Mouse (Mus musculus): ENCODE results near the gene Ptpre.

The Ptpre gene

DNA sequence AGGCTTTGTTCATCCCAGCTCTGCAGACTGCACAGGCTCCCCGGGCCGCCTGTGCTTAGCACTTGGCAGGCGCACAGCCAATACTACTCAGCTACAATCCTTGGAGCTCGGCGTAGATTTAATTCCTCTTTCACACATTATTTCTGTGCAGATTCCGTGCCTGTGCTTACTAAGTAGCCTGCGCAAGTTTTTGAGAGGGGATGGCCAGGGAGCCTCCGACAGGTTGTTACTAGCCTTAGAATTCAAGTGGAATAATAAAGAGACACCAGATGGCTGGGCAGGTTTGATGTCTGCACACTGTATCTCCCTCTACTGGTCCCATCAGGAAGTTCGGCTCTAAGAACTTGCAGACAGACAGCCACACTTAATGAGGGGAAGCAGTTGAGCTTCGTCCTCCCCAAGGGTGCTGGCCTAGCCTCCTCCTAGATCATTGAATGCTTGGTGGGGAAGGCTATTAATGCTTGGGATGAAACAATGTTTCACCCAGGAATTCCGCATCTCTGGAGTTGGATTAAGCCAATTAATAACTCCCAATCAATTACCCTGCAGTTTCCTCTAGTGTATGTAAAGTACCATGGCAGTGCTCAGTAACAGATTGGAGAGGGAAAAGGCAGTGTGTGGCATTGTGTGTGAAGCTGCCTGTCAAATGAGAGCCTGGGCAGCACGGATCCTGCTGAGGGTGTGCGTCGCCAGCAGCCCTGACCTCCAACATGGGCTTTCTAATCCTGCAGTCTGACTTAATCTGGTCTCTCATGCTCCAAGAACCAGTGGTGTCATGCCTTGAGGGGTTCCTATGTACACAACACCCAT, 104.6 kb downstream of the Ptpre start:
- no peak for DNase-seq (ENCODE audit: low read depth, low spot score)

DNA sequence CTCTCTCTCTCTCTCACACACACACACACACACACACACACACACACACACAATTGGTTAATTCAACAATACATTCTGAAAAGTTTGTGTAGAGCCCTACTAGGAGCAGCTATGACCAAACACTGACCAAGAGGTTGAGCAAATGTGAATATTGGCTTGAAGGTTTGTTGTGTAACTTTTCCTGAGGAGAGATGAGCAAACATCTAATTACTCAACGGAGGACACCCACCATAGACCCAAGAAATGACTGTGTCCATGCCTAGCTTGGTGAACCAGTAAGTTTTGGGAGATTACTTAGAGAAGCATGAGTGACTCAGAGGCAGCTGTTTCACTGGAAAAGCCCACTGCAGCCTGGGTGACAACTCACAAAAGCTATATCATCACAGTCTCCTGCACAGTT, 107.2 kb downstream of the Ptpre start:
- no peak for DNase-seq (ENCODE audit: low read depth, low spot score)

GRCm38 (mm10) chr7:135646976-135647375, 109.7 kb downstream of the Ptpre start:
- DNase-seq (ENCODE audit: low read depth, low spot score), result no peak

GRCm38 (mm10) chr7:135648821-135649220, 111.5 kb downstream of the Ptpre start:
- DNase-seq (ENCODE audit: low read depth, low spot score), result no peak

DNA sequence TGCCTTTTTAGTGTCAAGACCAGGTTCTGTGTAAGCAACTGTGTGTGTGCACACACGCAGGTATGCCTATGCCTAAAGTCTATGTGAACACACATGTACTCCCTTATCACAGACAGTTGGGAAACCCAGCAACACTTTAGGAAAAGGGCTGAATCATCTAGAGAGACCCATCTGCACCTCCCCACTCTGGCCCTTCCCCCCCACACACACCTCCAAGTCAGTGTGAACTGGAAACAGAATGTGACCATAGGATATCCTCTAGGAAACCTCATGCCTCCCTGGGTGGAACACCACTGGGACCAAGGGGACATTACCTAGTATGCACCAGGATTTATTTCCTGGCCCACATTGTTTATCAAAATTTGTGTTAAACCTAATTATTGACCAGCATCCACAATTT, 112.0 kb downstream of the Ptpre start:
- DNase-seq (ENCODE audit: low read depth, low spot score), result no peak

DNA sequence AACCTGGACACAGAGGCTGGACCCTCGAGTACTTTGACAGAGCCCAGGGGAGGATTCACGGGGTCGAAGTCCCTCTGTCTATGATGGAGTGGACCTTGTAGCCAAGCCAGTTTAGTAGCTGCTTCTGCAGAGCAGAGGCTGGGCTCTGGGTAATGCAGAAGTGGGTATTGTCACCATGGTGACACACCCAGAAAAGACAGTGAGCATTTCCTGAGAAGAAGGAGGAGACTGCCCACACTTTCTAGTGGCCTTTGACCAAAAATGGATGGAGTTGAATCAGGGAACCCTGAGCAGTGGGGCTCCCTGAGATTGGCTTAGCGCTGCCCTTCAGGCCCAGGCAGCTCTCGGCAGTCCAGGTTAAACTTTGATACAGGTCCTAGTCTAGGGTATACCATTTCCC, 112.8 kb downstream of the Ptpre start:
- no peak for DNase-seq (ENCODE audit: low read depth, low spot score)

GRCm38 (mm10) chr7:135651831-135652511, 114.7 kb downstream of the Ptpre start:
- DNase-seq (ENCODE audit: low read depth, low spot score), result no peak

GRCm38 (mm10) chr7:135652781-135653180, 115.5 kb downstream of the Ptpre start:
- no peak for DNase-seq (ENCODE audit: low read depth, low spot score)

DNA sequence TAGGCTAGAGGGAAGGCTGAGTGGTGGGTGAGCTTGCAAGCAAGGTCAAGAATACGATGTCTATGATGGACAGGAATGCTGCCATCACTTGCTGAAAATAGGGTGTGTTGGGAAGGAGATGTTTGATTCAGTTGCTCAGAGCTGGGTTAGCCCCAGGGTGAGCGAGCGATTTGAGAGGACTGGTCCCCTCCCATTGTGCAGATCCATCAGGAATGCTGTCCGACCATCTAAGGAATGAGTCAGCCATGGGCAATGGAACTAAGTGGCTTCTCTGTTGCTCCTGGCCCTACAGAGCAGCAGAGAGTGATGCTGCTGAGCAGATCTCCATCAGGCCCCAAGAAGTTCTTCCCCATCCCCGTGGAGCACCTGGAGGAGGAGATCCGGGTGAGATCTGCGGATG, 116.3 kb downstream of the Ptpre start:
- DNase-seq (ENCODE audit: low read depth, low spot score), result no peak

GRCm38 (mm10) chr7:135654288-135654687, 117.0 kb downstream of the Ptpre start:
- no peak for DNase-seq (ENCODE audit: low read depth, low spot score)

- DNase-seq (ENCODE audit: low read depth, low spot score), result no peak
These were observed 117.8 kb downstream of the Ptpre start for GRCm38 (mm10) chr7:135655113-135655512.

DNA sequence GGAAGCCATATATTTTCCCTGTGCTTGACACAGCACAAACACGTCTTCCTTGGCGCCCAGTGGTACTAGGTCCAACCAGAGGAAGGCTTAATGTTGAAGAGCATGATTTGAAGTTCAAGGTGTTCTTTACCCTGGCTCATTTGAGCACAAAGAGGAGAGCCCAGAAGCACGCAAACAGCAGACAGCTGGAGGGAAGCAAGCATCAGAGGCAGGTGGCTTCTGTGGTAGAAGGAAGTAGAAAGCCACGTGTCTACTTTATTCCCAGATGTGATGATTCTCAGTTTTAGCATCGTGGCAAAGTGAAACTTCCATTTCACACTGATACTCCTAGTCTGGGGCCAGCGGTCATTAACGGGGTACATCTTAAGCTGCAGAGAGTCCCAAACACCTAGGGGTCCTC, 120.9 kb downstream of the Ptpre start:
- DNase-seq (ENCODE audit: low read depth, low spot score), result no peak

DNA sequence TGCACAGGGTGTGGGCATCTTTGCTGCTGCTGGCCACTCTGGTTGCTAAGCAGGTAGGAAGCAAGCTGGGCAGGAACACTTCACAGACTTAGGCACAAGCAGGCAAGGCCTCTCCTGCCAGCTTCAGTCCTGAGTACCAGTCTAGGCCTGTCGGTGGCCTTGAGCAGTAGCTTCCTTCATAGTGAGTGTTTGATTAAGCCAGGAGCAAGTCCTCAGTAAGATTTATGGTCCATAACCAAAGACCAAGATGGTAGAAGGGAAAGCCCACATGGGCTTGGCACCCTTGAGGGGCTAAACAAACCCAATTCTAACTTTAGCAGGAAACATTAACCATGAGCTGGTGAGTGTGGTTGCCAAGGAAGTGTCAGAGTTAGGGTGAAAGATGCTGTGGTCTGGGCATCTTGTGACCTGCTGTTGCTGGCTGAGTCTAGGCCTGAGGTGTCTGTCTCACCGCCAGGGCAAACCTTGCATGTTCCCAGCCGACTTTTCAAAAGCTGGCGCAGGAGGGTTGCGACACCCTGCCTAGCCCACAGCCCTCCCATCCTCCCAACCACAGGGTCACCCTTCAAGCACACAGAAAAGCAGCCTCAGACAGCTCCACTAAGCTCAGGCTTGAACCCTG, 122.1 kb downstream of the Ptpre start:
- no peak for DNase-seq (ENCODE audit: low read depth, low spot score)

DNA sequence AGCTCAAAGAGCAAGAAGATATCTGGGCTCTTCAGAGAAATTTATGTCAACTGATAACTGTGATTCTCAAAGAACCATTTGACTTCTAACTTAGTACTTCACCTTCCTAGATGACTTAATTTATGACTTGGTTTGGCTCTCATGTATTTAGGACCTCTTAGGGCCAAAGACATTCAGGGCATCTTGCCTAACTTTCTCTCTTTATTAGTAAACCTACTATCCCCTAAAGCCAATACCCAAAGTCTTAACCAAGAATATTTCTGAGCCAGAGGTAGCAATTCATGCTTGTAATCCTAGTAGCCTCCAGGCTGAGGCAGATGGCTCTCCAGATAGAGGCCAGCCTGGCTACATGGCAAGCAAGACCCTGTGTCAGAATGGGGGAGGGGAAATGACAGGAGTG, 123.0 kb downstream of the Ptpre start:
- DNase-seq (ENCODE audit: low read depth, low spot score), result no peak

DNA sequence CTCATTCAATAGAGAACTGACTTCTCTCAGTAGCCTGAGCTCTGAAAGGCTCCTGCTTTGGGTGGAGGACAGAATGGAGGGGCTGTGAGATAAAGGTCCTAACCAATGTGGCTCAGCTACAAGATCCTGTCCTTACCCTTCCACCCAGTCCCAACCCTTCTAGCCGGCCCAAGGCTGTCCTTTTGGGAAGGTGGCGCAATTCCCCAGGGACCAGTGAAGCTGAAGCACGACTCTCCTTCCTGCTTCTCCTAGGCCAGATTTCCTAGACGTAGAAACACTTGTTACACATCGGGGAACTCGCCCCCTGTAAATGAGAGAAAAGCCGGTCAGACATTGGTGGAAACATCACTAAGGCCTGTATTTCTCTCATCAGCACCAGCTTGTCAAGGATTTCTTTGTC, 126.9 kb downstream of the Ptpre start:
- no peak for DNase-seq (ENCODE audit: low read depth, low spot score)

DNA sequence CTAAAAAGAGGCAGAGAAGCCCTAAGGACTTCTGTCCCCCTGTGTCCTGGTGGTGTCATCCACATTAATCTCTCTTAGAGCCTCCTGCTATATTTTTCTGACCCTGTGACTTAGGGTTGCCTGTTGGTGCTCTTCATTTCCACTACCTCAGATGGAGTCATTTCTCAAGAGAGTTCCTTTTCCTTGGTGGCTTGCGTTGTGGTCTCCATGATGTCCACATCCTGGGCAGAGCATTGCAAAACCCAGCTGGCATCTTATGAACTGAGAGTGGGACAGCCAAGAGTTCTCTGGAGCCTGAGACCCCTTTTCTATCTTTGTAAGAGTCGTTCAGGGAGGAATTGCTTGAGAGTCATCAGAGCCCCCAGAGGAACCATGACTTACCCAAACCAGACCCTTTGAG, 129.0 kb downstream of the Ptpre start:
- no peak for DNase-seq (ENCODE audit: low read depth, low spot score)

DNA sequence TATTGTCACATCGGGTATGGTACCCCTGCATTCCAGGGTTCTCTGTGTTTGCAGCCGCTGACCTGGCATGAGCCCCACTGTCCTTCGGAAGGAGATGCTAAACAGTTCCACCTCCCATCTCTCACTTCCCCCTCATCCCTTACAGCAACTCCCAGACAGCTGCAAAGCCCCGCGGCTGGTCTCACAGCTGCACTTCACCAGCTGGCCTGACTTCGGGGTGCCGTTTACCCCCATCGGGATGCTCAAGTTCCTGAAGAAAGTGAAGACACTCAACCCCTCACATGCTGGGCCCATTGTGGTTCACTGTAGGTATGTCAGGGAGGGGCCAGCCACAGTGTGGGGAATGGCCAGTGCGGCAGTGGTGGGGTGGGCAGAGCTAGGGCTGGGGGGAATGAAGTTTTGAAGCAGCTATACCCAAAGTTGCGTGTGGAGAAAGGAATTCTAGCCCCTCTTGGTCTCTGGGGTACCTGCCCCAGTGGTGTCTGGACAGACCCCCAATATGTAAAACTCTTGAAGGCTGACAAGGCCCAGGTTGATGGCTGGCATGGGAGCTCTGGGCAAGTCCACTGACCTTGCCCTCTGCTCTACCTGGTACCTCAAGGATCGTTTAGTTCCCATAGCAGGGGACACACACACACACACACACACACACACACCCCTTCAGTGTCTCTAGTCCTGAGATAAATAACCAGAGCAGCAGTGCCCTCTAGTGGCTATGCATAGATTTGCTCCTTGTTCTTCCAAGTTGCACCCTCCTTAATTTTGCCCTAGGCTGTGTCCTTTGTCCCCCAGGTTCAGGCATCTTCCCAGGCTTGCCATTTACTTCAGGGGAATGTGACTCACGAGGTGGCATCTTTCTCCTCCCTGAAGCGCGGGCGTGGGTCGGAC, 131.8 kb downstream of the Ptpre start:
- peak; percentile 58 for DNase-seq (ENCODE audit: low read depth, low spot score)

DNA sequence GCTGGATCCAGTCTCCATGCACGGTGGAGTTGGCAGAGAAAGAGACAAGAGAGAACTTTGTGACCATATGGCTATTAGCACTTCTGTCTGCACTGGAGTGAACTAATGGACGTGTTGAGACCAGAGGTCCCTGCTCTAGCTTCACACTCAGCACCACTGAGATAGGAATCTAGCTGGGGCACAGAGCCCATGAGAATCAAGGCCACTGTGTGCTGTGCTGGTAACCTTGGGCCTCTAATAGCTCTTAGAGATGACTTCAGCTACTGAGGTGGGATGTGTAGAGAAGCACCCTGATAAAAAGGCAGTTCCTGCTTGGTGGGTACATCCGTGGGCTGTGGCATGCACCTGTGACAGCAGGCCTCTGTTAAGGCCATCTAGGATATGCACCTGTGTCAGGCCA, 136.3 kb downstream of the Ptpre start:
- DNase-seq (ENCODE audit: low read depth, low spot score), result no peak

DNA sequence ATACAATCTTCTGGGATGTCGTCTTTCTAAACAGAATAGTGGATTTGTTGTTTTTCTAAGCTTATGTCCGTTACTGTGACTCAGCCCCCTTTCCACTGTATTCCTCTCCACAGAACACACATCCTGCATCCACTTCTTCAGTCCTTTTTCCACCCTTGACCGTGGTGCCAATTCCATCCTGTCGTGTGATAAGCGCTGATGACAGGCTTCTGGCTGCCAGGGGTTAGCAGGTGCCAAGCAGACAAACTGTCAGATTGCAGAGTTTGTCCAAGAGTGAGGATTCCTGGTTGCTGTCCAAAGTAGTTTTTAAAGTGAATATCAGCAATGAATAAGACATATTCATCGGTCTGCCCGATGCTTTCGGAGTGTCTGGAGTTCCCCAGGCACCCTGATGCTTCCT, 139.4 kb downstream of the Ptpre start:
- DNase-seq (ENCODE audit: low read depth, low spot score), result no peak

DNA sequence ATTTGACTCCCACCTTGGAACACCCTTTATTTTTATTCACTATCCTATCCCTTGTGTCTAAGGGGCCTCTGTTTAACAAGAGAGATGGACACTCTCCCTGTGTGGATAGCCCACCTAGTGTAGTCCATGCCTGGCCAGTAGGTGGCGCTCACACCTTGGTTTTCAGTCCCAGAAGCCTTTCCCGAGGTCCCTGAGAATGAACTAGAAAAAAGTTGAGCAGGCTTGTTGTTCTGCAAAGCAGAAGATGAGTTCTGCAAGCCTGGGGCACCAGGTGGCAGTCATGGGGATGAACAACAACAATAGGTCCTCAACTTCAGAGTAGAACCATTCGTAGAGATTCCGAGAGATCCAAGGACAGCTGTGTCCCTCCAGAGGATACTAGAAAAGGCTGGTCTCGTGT, 143.1 kb downstream of the Ptpre start:
- DNase-seq (ENCODE audit: low read depth, low spot score), result peak; percentile 77

DNA sequence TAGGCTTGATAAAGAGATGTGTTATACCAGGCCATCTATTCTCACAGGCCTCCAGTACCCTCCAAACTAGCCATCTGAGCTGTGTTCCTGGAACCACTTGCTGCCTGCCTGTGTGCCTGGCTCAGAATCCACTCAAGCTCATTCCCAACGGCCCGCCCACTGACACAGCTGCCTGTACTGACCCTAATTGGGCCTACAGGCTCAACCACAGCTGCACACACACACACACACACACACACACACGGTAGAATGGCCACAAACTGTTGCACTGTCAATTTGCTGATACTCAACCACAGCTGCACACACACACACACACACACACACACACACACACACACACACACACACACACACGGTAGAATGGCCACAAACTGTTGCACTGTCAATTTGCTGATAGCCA, 146.8 kb downstream of the Ptpre start:
- peak; percentile 39 for DNase-seq (ENCODE audit: low read depth, low spot score)

- DNase-seq (ENCODE audit: low read depth, low spot score), result peak; percentile 59
These were observed 147.7 kb downstream of the Ptpre start for GRCm38 (mm10) chr7:135684938-135685337.
